Mouse (Mus musculus) brain, embryonic 14.5 days (tissue): ENCODE data around the gene Rybp.

ENCODE experiments used
- CTCF ChIP-seq: fragments of 200-500 bp; IDR thresholded peaks from 2 replicates; pipeline ENCODE4 v1.5.1; 2012; ENCODE audit warnings: inconsistent platforms, mild to moderate bottlenecking, moderate library complexity, borderline replicate concordance; ENCODE audit not compliant: insufficient read depth, insufficient read length; ENCODE audit errors: extremely low read depth
- POLR2A ChIP-seq: fragments of 200-500 bp; IDR thresholded peaks from 2 replicates; pipeline ENCODE4 v1.6.1; 2012; ENCODE audit warnings: mild to moderate bottlenecking, inconsistent platforms, borderline replicate concordance; ENCODE audit not compliant: poor library complexity, insufficient read depth, insufficient read length, severe bottlenecking; ENCODE audit errors: extremely low read depth

DNA sequence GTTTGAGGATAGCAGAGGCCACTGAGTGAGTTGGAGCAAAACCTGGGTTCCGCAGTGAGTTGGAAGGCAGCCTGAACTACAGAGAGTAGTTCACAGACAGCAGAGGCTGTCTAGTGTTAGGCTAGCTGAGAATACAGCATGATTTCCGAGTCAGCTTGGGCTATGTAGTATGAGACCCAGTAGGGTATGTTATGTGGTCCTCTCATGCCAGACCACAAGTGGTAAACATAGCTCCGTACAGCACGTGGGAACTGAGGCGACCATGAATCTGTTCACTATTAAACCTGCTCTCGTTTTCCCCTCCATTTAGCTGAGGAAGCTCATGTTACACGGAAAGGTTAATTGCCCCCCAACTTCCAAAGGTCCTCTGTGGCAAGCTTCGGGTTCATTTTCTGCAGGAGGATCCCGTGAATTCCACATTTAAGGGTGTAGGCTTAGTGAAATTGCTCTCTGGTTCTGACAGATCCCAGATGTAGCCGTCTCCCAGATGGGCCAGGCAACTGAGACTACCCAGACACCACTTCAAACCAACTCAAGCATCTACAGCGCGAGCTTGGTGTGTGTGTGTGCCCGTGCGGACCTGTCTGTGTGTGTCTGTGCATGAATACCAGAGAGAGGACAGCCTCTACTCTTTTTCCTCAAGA is 66.2 kb downstream of the Rybp start:
- no peak for TF ChIP-seq POLR2A
- no peak for TF ChIP-seq CTCF
